Mouse (Mus musculus) frontal cortex, postnatal 36 days (tissue): ENCODE data around the gene Grasp.
A peak's percentile ranks its signal among the peaks of the same experiment; 100 is the strongest.

Experiments used
- DNase-seq, 2 experiments: peaks; one replicate each; pipeline ENCODE4 v3.0.0; 2022; ENCODE audit warnings: low spot score in 2 of 2

The Grasp gene

GRCm38 (mm10) chr15:101227971-101228370 lies 4.0 kb downstream of the Grasp start:
- DNase-seq = no peak

GRCm38 (mm10) chr15:101228866-101229590 lies 5.0 kb downstream of the Grasp start:
- DNase-seq = no peak

- DNase-seq = no peak
These were observed 6.5 kb downstream of the Grasp start for GRCm38 (mm10) chr15:101230503-101230902.

GRCm38 (mm10) chr15:101230995-101231647 lies 7.1 kb downstream of the Grasp start:
- DNase-seq = no peak

GRCm38 (mm10) chr15:101231648-101232180 lies 7.7 kb downstream of the Grasp start:
- DNase-seq = no peak

GRCm38 (mm10) chr15:101232607-101233006 lies 8.6 kb downstream of the Grasp start:
- DNase-seq = peak in 1 of 2 experiments; percentile 59

GRCm38 (mm10) chr15:101233183-101233582 lies 9.2 kb downstream of the Grasp start:
- DNase-seq = no peak

GRCm38 (mm10) chr15:101233641-101234275 lies 9.8 kb downstream of the Grasp start:
- DNase-seq = no peak

- no peak for DNase-seq
These were observed 10.8 kb downstream of the Grasp start for GRCm38 (mm10) chr15:101234611-101235341.

- DNase-seq = no peak
These were observed 11.3 kb downstream of the Grasp start for GRCm38 (mm10) chr15:101235342-101235698.

- peak; percentile 72 to 82 for DNase-seq
These were observed 11.8 kb downstream of the Grasp start for GRCm38 (mm10) chr15:101235728-101236327.

- DNase-seq = no peak
These were observed 12.9 kb downstream of the Grasp start for GRCm38 (mm10) chr15:101236878-101237277.

GRCm38 (mm10) chr15:101238885-101239511 lies 15.0 kb downstream of the Grasp start:
- peak; percentile 81 to 85 for DNase-seq

- DNase-seq = no peak
These were observed 15.8 kb downstream of the Grasp start for GRCm38 (mm10) chr15:101239821-101240220.

- peak; percentile 89 to 96 for DNase-seq
These were observed 16.8 kb downstream of the Grasp start for GRCm38 (mm10) chr15:101240799-101241204.

- no peak for DNase-seq
These were observed 17.2 kb downstream of the Grasp start for GRCm38 (mm10) chr15:101241236-101241635.

- DNase-seq = no peak
These were observed 17.9 kb downstream of the Grasp start for GRCm38 (mm10) chr15:101241853-101242252.

- DNase-seq = no peak
These were observed 18.7 kb downstream of the Grasp start for GRCm38 (mm10) chr15:101242645-101243044.

- DNase-seq = no peak
These were observed 20.0 kb downstream of the Grasp start for GRCm38 (mm10) chr15:101244012-101244411.

GRCm38 (mm10) chr15:101246231-101247154 lies 22.5 kb downstream of the Grasp start:
- peak; percentile 94 to 97 for DNase-seq
